Mouse (Mus musculus) thymus, postnatal 10 days (tissue): ENCODE data around the gene Fndc1.
A peak's percentile ranks its signal among the peaks of the same experiment; 100 is the strongest.

Experiments
- DNase-seq, 2 experiments: peaks; one replicate each; pipeline ENCODE4 v3.0.0; 2021; ENCODE audit warnings: low spot score in 2 of 2

Fndc1 gene

GRCm38 (mm10) chr17:7826819-7827515 is at the start of gene Fndc1:
Fndc1 (minus strand) TSS chr17:7827302.
- peak; percentile 7 to 72 for DNase-seq

- no peak for DNase-seq
These were observed 49.4 kb upstream of the Fndc1 start for GRCm38 (mm10) chr17:7876541-7876940.

GRCm38 (mm10) chr17:7875941-7876461 is 48.9 kb upstream of the Fndc1 start:
- DNase-seq: no peak

- peak; percentile 31 to 36 for DNase-seq
These were observed 47.9 kb upstream of the Fndc1 start for GRCm38 (mm10) chr17:7874776-7875531.

- no peak for DNase-seq
These were observed 46.3 kb upstream of the Fndc1 start for GRCm38 (mm10) chr17:7873382-7873781.

- DNase-seq: no peak
These were observed 44.7 kb upstream of the Fndc1 start for GRCm38 (mm10) chr17:7871800-7872199.

GRCm38 (mm10) chr17:7870862-7871605 is 43.9 kb upstream of the Fndc1 start:
- DNase-seq: no peak

GRCm38 (mm10) chr17:7869114-7869513 is 42.0 kb upstream of the Fndc1 start:
- no peak for DNase-seq

- DNase-seq: peak; percentile 44 to 76
These were observed 41.5 kb upstream of the Fndc1 start for GRCm38 (mm10) chr17:7868631-7869030.

DNA sequence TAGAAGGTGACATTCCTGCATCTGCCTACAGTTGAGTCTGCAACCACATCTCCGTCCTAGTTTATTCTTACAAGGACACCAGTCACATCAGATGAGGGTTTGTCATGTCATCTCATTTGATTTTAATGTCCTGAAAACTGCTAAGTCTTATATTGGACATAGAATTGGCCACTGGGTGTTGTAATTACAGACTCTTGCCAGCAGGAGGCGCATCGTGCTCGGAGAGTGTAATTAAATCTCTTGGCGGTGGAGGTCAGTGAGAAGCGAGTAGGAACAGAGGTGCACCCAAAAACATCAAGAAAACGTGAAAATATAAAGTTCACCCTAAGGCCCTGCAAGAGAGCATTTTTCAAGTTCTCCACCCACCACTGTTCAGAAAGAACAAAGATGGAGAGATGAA is 37.6 kb upstream of the Fndc1 start:
- peak in 1 of 2 experiments; percentile 53 for DNase-seq

DNA sequence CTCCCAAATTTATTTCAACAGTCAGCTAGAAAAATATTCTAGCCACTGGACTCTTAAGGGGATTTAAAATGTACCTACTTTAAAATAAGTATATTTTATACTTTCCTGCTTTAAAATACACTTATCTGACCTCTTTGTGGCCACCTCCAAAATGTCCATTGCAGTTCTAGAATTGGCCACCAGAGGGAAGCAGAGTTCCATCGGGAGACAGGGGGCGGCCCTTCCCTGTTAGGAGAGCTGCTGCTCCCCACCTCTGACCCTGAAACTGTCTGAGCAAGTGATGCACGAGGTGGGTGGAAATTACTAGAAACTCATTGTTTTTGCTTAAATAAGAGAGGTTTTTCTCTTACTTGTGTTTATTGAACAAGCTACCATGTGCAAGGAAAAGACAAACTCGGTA is 36.6 kb upstream of the Fndc1 start:
- peak; percentile 41 to 81 for DNase-seq

DNA sequence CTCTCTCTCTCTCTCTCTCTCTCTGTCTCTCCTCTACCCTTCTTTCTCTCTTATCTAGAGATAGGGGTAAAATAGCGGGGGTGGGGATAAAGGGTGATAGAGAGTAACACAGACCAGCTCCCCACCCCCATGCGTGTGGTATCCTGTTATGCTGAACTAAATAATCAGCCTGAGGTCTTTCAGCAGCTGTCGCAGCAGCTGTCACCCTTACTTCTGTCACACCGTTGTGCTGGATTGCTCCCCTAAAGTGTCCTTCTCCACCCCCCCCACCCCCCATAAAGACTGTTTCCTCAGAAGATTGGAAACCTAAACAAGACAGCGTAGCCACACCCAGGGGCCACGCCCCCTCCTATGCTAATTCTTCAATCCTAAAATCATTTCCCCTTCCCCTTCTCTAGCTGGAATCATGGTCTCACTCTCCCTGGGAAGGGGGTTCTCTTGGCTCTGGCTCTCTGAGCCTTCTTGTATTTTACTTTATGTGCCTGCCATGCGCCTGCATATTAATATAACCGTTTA is 33.8 kb upstream of the Fndc1 start:
- no peak for DNase-seq

DNA sequence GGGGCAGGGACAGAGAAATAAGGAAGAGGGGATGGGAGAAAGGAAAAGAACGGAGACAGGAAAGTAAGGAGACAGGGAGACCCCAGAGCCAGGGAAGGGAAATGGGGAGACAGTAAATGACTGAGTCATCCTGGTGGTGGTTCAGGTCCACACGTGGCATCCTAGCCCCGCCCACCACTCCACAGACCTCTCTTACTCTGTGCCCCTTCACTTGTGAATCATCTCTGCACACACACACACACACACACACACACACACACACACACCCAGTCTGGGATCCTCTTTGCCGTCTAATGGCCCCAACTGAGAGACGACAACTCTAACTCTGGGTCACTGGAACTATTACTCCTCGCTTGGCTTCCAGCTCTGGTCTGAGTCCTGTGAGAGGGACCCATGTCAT is 30.6 kb upstream of the Fndc1 start:
- no peak for DNase-seq

- DNase-seq: no peak
These were observed 28.7 kb upstream of the Fndc1 start for GRCm38 (mm10) chr17:7855851-7856250.

- DNase-seq: no peak
These were observed 24.9 kb upstream of the Fndc1 start for GRCm38 (mm10) chr17:7851979-7852378.

GRCm38 (mm10) chr17:7851527-7851926 is 24.4 kb upstream of the Fndc1 start:
- DNase-seq: no peak

DNA sequence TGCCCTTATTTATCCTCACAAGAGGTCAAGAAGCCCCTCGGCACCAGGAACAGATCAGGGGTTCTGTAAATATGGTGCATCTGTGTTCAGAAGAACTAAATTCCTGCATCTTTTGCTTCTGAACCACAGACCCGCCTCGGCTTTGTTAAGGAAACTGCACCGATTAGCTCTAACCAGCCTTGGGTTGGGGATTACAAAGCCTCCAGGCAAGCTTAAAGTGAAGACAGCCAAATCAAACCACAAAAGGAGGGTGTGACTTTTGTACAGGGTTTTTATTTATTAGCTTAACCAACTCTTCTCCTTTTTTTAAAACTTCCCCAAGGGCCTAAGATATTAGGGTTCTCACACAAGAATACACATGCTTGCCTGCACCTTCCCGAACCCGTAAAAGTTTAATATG is 23.1 kb upstream of the Fndc1 start:
- DNase-seq: no peak

- DNase-seq: no peak
These were observed 13.6 kb upstream of the Fndc1 start for GRCm38 (mm10) chr17:7840505-7841290.

GRCm38 (mm10) chr17:7827586-7827985 is 484 bp upstream of the Fndc1 start:
- DNase-seq: no peak

DNA sequence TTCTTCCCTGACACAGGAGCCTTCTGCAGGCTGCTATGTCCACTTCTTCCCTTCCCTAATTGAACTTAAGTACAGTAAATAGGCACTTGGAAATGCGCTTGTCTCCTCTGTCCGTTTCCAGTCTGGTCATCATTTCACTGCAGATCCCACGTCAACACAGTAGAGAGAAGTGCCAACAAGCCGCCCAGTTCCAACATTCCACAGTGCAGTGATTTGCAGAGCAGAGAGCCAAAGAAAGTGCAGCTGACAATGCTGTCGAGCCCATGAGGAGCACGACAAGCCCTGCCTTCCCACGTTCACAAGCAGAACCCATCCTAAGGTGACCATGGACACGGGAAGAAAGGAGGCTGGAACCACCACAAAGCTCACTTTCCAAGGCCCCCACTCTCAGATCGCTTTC is 1.7 kb downstream of the Fndc1 start:
- no peak for DNase-seq

GRCm38 (mm10) chr17:7821553-7822186 is 5.4 kb downstream of the Fndc1 start:
- peak in 1 of 2 experiments; percentile 30 for DNase-seq
